Mouse (Mus musculus) kidney, adult 2 months (tissue): Measurements from ENCODE around the gene Kiz.

Source experiments
- CTCF ChIP-seq: fragments of 200-500 bp; conservative IDR thresholded peaks from 2 replicates; pipeline ENCODE4 v1.5.1; 2011; ENCODE audit warnings: low read depth, mild to moderate bottlenecking, control low read depth, low read length, moderate library complexity, mixed read lengths; ENCODE audit not compliant: insufficient read depth, insufficient read length
- POLR2A ChIP-seq: fragments of 200-500 bp; IDR thresholded peaks from one replicate; pipeline ENCODE4 v1.6.1; 2011; ENCODE audit warnings: low read depth, low read length, control low read depth

DNA sequence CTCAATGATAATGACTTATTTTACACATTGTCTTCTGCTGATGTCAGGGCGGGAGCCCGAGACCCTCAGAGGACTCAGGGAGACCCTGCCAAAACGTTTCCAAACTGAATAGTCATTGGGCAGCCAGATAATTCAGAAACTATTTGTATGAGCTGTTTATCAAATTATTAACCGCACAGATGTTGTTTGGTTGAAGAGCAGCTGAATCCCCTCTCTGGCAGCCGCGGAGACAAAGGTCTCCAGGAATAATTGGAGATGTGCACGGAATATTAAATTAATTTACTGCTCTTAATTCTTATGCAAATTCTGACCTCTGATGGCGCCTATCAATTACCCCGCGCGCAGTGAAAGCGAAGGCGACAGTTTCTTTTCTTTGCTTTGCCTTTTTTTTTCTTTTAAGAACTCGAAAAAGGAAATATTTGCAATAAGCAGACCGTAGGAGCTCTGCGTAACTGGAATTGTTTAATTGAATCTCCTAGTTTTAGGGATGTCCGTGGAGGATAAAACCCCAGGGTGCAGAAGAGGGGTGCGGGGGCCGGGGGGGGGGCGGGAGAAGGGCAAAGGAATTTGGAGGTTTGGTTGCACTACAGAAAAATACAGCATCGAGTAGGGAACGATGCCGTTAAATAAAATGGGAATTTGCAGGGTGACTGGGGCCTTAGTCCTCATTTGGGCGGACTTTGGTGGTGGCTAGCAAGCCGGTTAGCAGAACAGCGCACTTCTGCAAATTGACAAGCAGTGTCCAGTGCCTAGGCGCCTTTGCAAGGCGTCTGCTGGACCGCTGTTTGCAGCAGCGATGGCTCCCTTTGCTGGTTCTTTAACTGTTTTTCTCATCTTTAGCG is 22.2 kb upstream of the Kiz start:
- TF ChIP-seq CTCF (no peak), POLR2A (no peak)
